Mouse (Mus musculus) B cell, adult (primary cell): ENCODE measurements around the gene Eif5b. TPM values are rescaled to one million over a fixed set of nuclear protein-coding genes. Genes with fewer than 3 reads are reported as not detected.

Experiments
- total RNA-seq: library from RNA; stranded (reverse); gene quantifications from 4 replicates; pipeline ENCODE4 v1.2.4, GENCODE M21; 2023; ENCODE audit not compliant: inconsistent age

The Eif5b gene
- 44.1 to 52.7 TPM (median 46.7 TPM) in 4 replicates for total RNA-seq

GRCm38 (mm10) chr1:37997867-37998266, at the start of gene Eif5b, which contains the start of gene Txndc9:
Eif5b (plus strand) TSS chr1:37998010.
Txndc9 (minus strand) TSS chr1:37997893.

GRCm38 (mm10) chr1:37957659-37958058, 40.2 kb upstream of the Eif5b start, which contains the start of gene Lyg1:
Lyg1 (minus strand) TSS chr1:37957759.

Other genes starting within 250 kb of the Eif5b start
- gene Tsga10, start 131.6 kb upstream of the Eif5b start, total RNA-seq, result 6.7 to 8.7 TPM (median 7.5 TPM) in 4 replicates
- gene Lipt1, start 126.3 kb upstream of the Eif5b start, total RNA-seq, result 1.1 to 3.3 TPM (median 2.5 TPM) in 4 replicates
- gene Mitd1, start 107.6 kb upstream of the Eif5b start, total RNA-seq, result 19.3 to 22.9 TPM (median 22.4 TPM) in 4 replicates
- 105 to 128 TPM (median 117 TPM) in 4 replicates for gene Mrpl30, start 107.5 kb upstream of the Eif5b start, total RNA-seq
- gene Lyg2, start 81.5 kb upstream of the Eif5b start, total RNA-seq, result not detected in 4 replicates
- not detected in 4 replicates for gene Lyg1, start 40.3 kb upstream of the Eif5b start, total RNA-seq
- 68.2 to 75.4 TPM (median 71.9 TPM) in 4 replicates for gene Txndc9, start 117 bp upstream of the Eif5b start, total RNA-seq
- 35.9 to 44.9 TPM (median 42.0 TPM) in 4 replicates for gene Rev1, start 131.8 kb downstream of the Eif5b start, total RNA-seq